Mouse (Mus musculus): ENCODE data around the gene Gdpd4. TPM values are rescaled to one million over a fixed set of nuclear protein-coding genes. Genes with fewer than 3 reads are reported as not detected.

The Gdpd4 gene
- polyA plus RNA-seq, 1 experiment, result 0.08 TPM

GRCm38 (mm10) chr7:97944485-97944884 is 24.7 kb downstream of the Gdpd4 start:
- 91% methylated on average over 1 of the region's 1 CpGs for WGBS
- no peak overlapping the region for H3K4me3 ChIP-seq (replicated peaks; ENCODE audit: insufficient read depth, low read depth, low read length)
- H3K27ac ChIP-seq (ENCODE audit: insufficient read depth, low read length), result no peak overlapping the region
- TF ChIP-seq CTCF (IDR thresholded peaks at IDR 0.05; ENCODE audit: borderline replicate concordance, insufficient read depth, low read depth, low read length) (no peak), POLR2A (IDR thresholded peaks at IDR 0.05; ENCODE audit: borderline replicate concordance, insufficient read depth, low read length) (no peak)
- peaks cover 3% of the 10 kb centered on the region; the same call in 1 of the 2 replicates for H3K4me1 ChIP-seq (ENCODE audit: control insufficient read depth, insufficient read depth, low read length)
- no peak for DNase-seq
- no peaks in the 10 kb centered on the region for H3K27me3 ChIP-seq (ENCODE audit: control insufficient read depth, insufficient read depth, low read length)

GRCm38 (mm10) chr7:97972486-97972885 is 52.7 kb downstream of the Gdpd4 start:
- TF ChIP-seq CTCF (IDR thresholded peaks at IDR 0.05; ENCODE audit: borderline replicate concordance, insufficient read depth, low read depth, low read length) (no peak), POLR2A (IDR thresholded peaks at IDR 0.05; ENCODE audit: borderline replicate concordance, insufficient read depth, low read length) (no peak)
- WGBS, result 54% methylated on average over 4 of the region's 4 CpGs
- Histone ChIP-seq H3K27me3 (ENCODE audit: control insufficient read depth, insufficient read depth, low read length) (no peaks in the 10 kb centered on the region), H3K4me1 (ENCODE audit: control insufficient read depth, insufficient read depth, low read length) (no peaks in the 10 kb centered on the region; the same call in 1 of the 2 replicates), H3K27ac (ENCODE audit: insufficient read depth, low read length) (no peak overlapping the region), H3K4me3 (replicated peaks; ENCODE audit: insufficient read depth, low read depth, low read length) (no peak overlapping the region)
- no peak for DNase-seq

DNA sequence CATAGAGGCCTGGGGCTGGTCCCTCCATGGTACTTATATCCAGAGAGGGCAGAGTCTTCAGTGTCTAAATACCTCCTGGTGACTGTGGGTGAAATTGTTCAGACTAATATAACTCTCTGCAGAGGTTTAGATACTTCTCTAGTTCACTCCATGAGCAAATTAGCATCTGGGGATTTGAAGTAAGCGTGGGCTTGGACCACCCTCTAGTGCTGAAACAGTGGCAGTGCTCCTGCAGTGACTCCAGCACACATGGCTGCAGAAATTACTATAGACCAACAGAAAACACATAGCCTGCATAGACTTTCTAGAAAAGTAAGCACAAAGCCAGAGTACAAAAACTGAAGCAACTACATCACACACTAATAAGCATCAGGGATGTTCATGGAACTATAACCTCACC is 57.7 kb downstream of the Gdpd4 start:
- Histone ChIP-seq H3K4me3 (replicated peaks; ENCODE audit: insufficient read depth, low read depth, low read length) (no peak overlapping the region), H3K27ac (ENCODE audit: insufficient read depth, low read length) (no peak overlapping the region), H3K27me3 (ENCODE audit: control insufficient read depth, insufficient read depth, low read length) (no peaks in the 10 kb centered on the region), H3K4me1 (ENCODE audit: control insufficient read depth, insufficient read depth, low read length) (no peaks in the 10 kb centered on the region)
- peak; percentile 32 to 46 for DNase-seq
- 13% methylated on average over 1 of the region's 1 CpGs for WGBS
- TF ChIP-seq POLR2A (IDR thresholded peaks at IDR 0.05; ENCODE audit: borderline replicate concordance, insufficient read depth, low read length), result no peak
- TF ChIP-seq CTCF (IDR thresholded peaks at IDR 0.05; ENCODE audit: borderline replicate concordance, insufficient read depth, low read depth, low read length), result peak; percentile 89

GRCm38 (mm10) chr7:97984108-97984834 is 64.5 kb downstream of the Gdpd4 start:
- WGBS, result 56% methylated on average over 13 of the region's 13 CpGs
- TF ChIP-seq POLR2A (IDR thresholded peaks at IDR 0.05; ENCODE audit: borderline replicate concordance, insufficient read depth, low read length) (no peak), CTCF (IDR thresholded peaks at IDR 0.05; ENCODE audit: borderline replicate concordance, insufficient read depth, low read depth, low read length) (no peak)
- Histone ChIP-seq H3K4me1 (ENCODE audit: control insufficient read depth, insufficient read depth, low read length) (no peaks in the 10 kb centered on the region), H3K27me3 (ENCODE audit: control insufficient read depth, insufficient read depth, low read length) (no peaks in the 10 kb centered on the region), H3K4me3 (replicated peaks; ENCODE audit: insufficient read depth, low read depth, low read length) (no peak overlapping the region), H3K27ac (ENCODE audit: insufficient read depth, low read length) (no peak overlapping the region)
- peak in 1 of 2 experiments; percentile 11 for DNase-seq

DNA sequence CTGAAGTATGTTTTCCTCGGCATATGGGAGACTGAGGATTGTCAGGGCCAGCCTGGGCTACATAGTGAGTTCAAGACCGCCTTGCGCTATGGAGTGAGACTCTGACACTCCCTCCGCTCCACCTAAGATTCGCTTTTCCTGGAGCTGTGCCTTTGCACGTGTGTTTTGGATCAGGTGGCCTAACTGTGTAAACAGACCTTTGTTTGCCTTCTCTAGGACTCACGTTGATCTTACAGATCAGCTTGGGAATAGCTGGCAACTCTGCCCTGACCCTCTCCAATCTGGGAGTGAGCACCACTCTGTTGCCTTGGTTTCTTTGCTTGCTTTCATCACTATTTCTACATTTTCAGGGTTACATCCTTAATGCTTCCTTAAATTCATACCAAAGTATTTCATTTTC is 82.9 kb downstream of the Gdpd4 start:
- Histone ChIP-seq H3K4me3 (replicated peaks; ENCODE audit: insufficient read depth, low read depth, low read length) (no peak overlapping the region), H3K4me1 (ENCODE audit: control insufficient read depth, insufficient read depth, low read length) (no peaks in the 10 kb centered on the region), H3K27me3 (ENCODE audit: control insufficient read depth, insufficient read depth, low read length) (no peaks in the 10 kb centered on the region), H3K27ac (ENCODE audit: insufficient read depth, low read length) (no peak overlapping the region)
- TF ChIP-seq CTCF (IDR thresholded peaks at IDR 0.05; ENCODE audit: borderline replicate concordance, insufficient read depth, low read depth, low read length), result no peak
- no peak for TF ChIP-seq POLR2A (IDR thresholded peaks at IDR 0.05; ENCODE audit: borderline replicate concordance, insufficient read depth, low read length)
- 85% methylated on average over 7 of the region's 7 CpGs for WGBS
- DNase-seq, result no peak

DNA sequence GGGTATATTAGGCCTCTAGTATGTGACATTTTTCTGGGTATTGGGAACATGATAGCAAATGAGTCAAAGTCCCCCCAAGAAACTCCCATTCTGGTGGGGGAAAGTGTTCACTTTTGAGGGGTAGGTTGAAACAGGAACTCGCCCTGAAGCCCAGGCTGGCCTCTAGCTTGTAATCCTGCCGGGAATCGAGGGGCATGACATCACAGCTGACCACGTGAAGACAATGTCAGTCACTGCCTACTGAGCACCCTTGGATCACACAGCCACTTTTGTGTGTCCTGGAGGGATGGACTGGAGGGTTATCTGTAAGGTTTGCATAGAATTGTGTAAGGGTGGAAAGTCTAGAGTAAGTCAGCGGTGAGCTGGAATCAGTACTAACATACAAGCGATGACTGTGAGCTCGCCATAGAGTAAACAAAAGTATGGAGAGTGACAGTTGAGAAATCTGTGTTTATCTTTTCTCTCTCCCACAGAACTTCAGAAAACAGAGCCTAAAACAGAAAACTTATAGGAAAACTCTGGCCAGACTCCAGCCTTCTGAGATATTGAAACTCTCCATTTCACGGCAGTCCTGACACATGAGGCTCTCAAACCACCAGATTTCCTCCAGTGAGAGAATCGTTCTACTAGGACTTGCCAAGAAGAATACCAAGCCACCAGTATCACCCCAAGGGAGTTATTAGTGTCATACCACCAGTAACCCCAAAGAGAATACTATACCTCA is 128.5 kb downstream of the Gdpd4 start:
- WGBS, result 78% methylated on average over 9 of the region's 9 CpGs
- Histone ChIP-seq H3K27ac (ENCODE audit: insufficient read depth, low read length) (no peak overlapping the region), H3K27me3 (ENCODE audit: control insufficient read depth, insufficient read depth, low read length) (no peaks in the 10 kb centered on the region), H3K4me1 (ENCODE audit: control insufficient read depth, insufficient read depth, low read length) (no peaks in the 10 kb centered on the region), H3K4me3 (replicated peaks; ENCODE audit: insufficient read depth, low read depth, low read length) (no peak overlapping the region)
- no peak for TF ChIP-seq CTCF (IDR thresholded peaks at IDR 0.05; ENCODE audit: borderline replicate concordance, insufficient read depth, low read depth, low read length)
- no peak for TF ChIP-seq POLR2A (IDR thresholded peaks at IDR 0.05; ENCODE audit: borderline replicate concordance, insufficient read depth, low read length)
- no peak for DNase-seq

- H3K4me3 ChIP-seq (replicated peaks; ENCODE audit: insufficient read depth, low read depth, low read length), result no peak overlapping the region
- H3K27me3 ChIP-seq (ENCODE audit: control insufficient read depth, insufficient read depth, low read length), result no peaks in the 10 kb centered on the region
- 18% methylated on average over 8 of the region's 8 CpGs for WGBS
- DNase-seq, result peak in 1 of 2 experiments; percentile 35
- no peaks in the 10 kb centered on the region for H3K4me1 ChIP-seq (ENCODE audit: control insufficient read depth, insufficient read depth, low read length)
- TF ChIP-seq POLR2A (IDR thresholded peaks at IDR 0.05; ENCODE audit: borderline replicate concordance, insufficient read depth, low read length) (no peak), CTCF (IDR thresholded peaks at IDR 0.05; ENCODE audit: borderline replicate concordance, insufficient read depth, low read depth, low read length) (peak; percentile 70)
- H3K27ac ChIP-seq (ENCODE audit: insufficient read depth, low read length), result no peak overlapping the region
Observed at GRCm38 (mm10) chr7:98051980-98052379, 132.2 kb downstream of the Gdpd4 start.

DNA sequence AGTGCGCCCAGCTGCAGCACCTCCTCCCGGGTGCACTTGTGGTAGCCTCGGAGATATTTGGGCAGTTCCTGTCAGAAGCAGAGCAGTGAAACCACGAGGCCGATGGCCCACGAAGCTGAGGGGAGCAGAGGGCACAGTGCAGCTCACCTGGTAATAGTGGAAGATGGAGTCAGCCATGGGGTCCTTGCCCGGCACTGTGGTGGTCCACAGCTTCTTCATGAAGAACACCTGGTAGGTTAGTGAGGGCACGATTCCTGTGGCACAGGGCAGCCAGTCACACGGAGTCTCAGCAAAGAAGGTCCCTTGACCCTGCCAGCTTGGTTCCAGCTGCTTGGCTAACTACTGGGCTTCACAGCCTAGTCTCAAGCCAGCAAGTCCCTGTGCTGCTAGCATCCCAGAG is 134.7 kb downstream of the Gdpd4 start:
- 86% methylated on average over 9 of the region's 9 CpGs for WGBS
- no peak for DNase-seq
- no peaks in the 10 kb centered on the region for H3K27me3 ChIP-seq (ENCODE audit: control insufficient read depth, insufficient read depth, low read length)
- H3K27ac ChIP-seq (ENCODE audit: insufficient read depth, low read length), result no peak overlapping the region
- TF ChIP-seq POLR2A (IDR thresholded peaks at IDR 0.05; ENCODE audit: borderline replicate concordance, insufficient read depth, low read length), result no peak
- no peak for TF ChIP-seq CTCF (IDR thresholded peaks at IDR 0.05; ENCODE audit: borderline replicate concordance, insufficient read depth, low read depth, low read length)
- H3K4me1 ChIP-seq (ENCODE audit: control insufficient read depth, insufficient read depth, low read length), result no peaks in the 10 kb centered on the region
- H3K4me3 ChIP-seq (replicated peaks; ENCODE audit: insufficient read depth, low read depth, low read length), result no peak overlapping the region
